Mouse (Mus musculus) spleen, embryonic (tissue): ENCODE measurements around the gene Bcl11b.

Source experiments
- CTCF ChIA-PET: fragments of 350-600 bp; sonication (Branson Sonifier 250); formaldehyde crosslinking; loops from one replicate; lab custom pipeline; 2022; lab: Charles Lee

Gene Bcl11b

GRCm38 (mm10) chr12:108003483-108003882 is at the start of gene Bcl11b:
Gene Bcl11b (minus strand): TSS chr12:108003602.
- CTCF ChIA-PET, result interaction anchor here (0.7 kb wide), 1 partner anchor 9 kb away, joined by 4 read pairs; no protein-coding TSS in a partner anchor

DNA sequence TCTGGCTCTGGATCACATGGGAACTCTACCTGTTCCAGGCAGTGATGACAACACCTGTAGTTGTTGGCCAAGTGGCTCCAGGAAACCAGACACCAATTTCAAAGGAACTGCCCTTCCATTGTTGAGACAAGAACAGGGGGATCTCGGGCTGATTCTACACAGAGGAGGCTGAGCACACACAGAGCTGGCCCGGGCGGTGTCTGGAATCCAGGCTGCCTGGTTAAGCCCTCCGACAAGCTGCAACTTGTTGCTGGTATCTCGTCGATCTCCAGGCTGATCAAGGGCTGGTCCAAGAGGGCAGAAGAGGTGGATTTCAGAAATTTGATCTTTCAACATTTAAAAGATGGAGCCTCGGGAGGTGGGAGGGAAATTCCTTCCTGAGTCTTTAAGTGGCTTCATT is 47.6 kb upstream of the Bcl11b start:
- CTCF ChIA-PET, result no interaction called here

DNA sequence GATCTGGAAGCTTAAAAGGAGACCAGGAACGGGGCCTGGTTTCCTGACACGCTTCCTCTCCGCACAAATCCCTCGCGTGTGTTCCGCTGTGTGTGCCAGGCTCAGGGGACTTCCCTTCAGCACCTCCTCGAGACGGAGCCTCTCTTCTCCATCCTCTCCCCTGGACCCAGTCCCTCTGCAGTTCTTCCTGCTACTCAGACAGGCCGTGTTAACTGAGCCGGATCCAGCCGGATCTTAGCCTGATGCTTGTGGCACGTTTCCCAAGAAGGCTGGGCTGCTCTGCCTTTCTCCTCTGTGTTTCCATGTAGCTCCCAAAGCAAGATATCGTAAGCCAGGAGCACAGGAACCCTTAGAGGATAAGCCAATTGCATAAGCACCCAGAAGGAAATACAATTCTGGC is 46.2 kb upstream of the Bcl11b start:
- CTCF ChIA-PET, result no interaction called here

DNA sequence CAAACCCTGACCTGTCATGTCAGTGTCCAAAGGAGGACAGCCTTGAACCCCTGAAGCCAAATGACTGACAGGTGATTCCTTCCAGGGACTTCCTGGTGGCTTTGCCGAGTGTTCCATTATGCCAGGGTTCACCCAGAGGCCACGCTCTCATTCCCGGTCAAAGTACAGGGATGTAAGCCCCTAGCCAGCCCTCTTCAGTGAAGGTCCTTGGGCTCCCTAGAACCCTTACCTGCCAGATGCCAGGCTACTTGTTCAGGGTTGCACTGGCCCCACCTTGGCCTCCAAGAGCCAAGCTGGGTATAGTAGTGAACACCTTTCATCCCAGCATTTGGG is 38.8 kb upstream of the Bcl11b start:
- CTCF ChIA-PET, result no interaction called here

DNA sequence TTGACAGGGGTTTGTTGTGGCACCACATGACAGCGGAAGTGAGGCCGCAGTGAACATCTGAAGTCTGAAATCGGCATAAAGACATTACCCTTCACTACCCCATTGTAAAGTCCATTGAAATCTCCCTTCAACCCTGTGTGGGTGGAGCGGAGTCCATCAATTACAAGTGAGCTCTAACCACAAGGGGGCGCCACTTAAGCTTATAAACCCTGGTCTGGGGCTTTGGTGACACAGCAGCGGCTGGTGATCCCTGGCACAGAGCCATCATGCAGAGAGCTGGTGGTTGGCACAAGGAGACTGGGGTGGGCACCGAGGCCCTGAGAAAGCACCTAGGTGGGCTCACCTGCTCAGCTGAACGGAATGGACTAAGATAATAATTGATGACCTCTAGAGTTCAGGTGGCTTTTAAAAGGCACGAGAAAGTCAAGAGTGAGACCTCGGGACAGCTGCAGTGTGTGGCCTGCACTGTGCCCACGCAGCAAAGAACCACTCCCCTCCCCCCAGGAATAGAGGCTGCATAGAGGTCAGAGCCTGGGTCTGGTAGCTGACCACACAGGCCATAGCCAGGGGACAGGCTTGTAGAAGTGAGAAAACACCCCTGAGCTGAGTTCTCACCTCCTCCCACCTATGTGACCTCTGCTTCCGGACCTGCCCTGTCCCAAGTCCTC is 38.3 kb upstream of the Bcl11b start:
- CTCF ChIA-PET, result no interaction called here

GRCm38 (mm10) chr12:108037446-108037845 is 34.0 kb upstream of the Bcl11b start:
- CTCF ChIA-PET, result no interaction called here

- CTCF ChIA-PET, result no interaction called here
Measured at GRCm38 (mm10) chr12:108035412-108036078, 32.1 kb upstream of the Bcl11b start.

GRCm38 (mm10) chr12:108022835-108023615 is 19.6 kb upstream of the Bcl11b start:
- CTCF ChIA-PET, result no interaction called here

- CTCF ChIA-PET, result interaction anchor here (0.6 kb wide), 1 partner anchor 8 kb away, joined by 4 read pairs; the partner anchor contains the start of gene Bcl11b
Measured at GRCm38 (mm10) chr12:108012003-108012402, 8.6 kb upstream of the Bcl11b start.

GRCm38 (mm10) chr12:108010346-108010745 is 6.9 kb upstream of the Bcl11b start:
- CTCF ChIA-PET, result no interaction called here

DNA sequence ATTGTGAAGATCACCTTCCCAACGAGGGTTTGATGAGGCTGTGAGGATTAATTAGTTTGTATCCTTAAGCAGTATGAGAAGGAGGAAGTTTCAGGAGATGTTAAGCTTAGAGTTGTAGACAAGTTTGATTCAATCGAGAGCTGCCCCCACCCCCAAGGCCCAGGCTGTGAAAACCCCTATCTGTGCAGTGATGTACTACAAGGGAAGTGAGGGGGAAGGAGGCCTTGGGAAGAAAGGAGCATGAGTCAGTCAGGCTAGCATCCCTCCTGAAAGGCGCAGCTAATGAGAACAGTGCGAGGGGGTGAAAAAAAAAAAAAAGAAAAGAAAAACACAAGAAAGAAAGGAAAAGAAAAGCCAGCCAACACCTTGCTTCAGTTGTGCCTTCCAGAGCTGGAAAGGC is 5.8 kb upstream of the Bcl11b start:
- CTCF ChIA-PET, result no interaction called here

- CTCF ChIA-PET, result no interaction called here
Measured at GRCm38 (mm10) chr12:108005816-108006626, 2.6 kb upstream of the Bcl11b start.

GRCm38 (mm10) chr12:108005488-108005800 is 2.0 kb upstream of the Bcl11b start:
- CTCF ChIA-PET, result no interaction called here

DNA sequence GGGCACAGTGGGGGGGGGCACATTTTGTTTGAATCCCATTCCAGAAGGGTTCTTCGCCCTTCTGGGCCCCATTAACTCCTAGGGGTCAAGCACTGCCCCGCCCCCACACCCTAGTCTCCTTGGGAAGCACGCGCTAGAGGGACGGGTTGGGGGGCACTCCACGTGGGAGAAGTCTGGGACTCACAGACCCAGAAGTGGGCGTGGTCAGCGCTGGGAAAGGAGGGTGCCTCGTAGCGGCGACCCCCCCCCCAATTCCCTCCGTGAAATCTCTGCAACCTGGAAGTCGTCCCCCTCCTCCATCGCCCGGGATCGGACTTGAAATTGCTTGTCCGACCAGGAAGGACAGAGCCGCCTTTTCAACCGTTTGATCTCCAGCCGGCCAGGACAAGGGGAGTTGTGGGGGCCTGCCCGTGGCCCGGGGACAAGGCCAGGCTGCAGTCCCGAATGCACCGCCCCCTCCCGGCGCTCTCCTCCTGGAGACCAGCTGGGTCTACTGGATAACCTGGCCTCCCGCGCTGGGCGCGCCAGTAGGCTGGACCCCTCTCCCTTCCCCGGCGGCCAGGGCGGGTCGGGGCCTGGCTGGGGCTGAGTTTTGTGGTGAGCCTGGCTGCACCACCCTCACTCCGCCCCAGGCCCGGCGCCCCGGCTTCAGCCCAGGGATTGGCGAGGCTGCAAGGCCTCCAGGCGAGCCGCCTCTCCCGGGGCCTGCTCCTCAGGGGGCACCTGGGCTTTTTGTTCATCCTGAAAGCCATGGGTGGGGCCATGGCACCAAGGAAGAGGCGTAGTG is 1.5 kb upstream of the Bcl11b start:
- CTCF ChIA-PET, result no interaction called here

DNA sequence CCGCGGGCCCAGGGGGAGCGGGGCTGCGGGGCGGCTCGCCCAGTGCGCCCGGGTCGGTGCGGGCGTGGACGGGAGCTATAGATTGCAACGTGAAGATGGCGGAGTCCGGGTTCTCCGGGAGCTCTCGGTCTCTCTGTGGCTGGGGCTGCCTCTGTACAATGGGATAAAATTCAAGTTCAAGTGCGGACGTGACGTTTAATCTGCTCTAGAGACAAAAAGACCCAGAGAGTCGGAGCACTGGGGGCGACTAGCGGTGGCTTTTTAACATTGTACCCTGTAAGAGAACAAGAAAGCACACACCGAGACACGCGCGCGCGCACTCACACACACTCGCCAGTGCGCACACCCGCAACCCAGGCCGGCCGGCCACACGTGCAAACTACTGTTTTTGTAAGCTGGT is 526 bp upstream of the Bcl11b start:
- CTCF ChIA-PET, result interaction anchor here (0.7 kb wide), 1 partner anchor 8 kb away, joined by 4 read pairs; no protein-coding TSS in a partner anchor

DNA sequence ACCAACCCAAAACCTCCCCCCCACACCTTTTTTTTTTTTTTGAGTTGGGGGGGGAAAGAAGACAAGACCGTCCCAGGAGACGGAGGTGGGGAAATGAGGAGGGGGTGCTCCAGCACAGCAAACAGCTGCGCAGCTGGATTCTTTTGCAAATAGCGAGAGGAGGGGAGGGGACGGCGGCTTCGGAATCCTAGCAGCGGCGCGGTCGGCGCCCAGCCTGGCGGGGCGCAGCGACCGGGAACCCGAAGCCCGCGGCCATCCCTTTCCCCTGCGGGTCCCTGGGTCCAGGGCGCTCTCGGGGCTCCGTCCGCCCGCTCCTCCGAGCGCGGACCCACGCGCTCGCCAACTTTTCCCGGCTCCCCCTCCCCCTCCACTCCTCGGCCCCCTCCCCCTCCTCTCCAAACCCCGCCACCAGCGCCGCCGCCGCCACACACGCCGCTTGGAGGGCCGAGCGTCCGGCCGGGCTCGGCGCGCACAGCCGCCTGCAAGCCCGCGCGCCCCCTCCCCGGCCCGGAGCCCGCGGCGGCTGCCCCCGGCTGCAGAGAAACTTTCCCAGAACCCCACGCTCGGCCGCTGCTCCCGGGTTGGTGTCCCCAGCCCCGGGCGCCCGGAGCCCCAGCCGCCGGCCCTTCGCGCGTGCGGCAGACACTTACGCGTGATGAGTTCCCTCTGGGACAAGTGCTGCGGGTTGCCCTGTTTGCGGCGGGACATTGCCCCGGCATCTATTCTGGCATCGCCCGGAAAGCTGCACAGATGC is 789 bp downstream of the Bcl11b start:
- CTCF ChIA-PET, result no interaction called here

DNA sequence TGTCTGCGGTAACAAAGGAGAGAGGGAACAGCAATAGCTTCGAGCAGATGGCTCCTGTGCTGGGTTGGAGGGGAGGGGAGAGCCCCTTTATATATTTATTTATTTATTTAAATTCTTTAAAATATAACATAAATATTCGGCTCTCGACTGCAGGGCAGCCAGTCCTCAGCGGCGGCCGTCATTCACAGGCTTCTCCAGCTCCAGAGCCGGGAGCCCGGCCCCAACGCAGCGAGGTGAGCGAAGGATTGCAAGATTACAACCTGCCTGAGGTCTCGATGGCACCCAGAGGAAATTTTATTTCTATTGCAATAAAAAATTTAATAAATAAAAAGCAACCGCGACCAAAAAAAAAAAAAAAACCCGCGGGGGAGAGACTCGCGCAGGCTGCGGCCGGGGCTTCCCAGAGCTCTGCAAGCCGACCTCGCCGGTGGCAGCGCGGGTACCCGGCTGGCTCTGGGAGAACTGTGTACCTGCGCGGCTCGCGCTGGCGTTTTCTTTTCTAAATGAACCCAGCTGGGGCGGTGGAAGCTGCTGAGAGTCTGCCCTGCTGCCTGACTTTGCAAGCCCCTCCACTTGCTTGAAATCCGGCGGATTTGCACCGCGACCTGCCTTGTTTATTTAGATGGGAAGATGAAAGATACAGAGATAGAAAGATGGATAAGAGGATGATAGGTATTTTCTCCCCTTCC is 1.6 kb downstream of the Bcl11b start:
- CTCF ChIA-PET, result no interaction called here

DNA sequence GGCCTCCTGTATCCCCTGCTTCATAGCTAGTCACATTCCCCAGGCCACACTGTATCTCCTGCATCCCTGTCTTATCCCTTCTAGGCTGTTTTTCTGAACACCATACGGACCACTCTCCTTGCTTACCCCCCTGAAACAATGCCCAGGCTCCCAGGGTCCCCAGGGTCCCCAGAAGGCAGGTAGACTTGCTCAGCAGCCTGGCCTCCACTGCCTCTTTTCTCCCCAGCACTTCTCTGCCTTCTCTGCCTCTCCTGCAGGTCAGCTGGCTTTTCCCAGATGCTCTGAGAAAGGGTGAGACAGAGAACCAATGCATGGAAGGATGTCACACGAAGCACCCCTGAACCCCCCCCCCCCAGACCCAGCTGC is 2.7 kb downstream of the Bcl11b start:
- CTCF ChIA-PET, result no interaction called here

GRCm38 (mm10) chr12:107999751-108000714 is 3.4 kb downstream of the Bcl11b start:
- CTCF ChIA-PET, result no interaction called here
